Mouse (Mus musculus) CD4-positive naive resting alpha-beta T cell, adult 76 days (primary cell): Measurements from ENCODE around the gene Tas2r119. TPM values are rescaled to one million over a fixed set of nuclear protein-coding genes. Genes with fewer than 3 reads are reported as not detected.

ENCODE experiments used
- total RNA-seq: library from RNA; stranded (reverse); gene quantifications from one replicate; pipeline ENCODE4 v1.2.4, GENCODE M21; 2023

Gene Tas2r119
- total RNA-seq = not detected

DNA sequence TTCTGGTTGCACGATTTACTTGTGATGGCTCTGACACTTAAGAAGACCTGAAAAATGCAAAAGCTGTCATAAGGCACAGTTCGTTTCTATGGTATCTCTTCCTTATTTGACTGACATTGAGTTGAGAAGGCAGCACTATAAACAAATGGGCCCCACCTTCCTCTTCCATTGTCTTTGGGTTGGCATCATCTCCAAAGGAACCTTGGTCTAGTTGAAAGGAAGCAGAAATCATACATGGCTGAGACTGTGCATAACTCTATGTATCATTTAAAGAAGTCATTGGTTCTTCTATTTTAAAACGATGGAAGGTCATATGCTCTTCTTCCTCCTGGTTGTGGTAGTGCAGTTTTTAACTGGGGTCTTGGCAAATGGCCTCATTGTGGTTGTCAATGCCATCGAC is at the start of gene Tas2r119:
Tas2r119 (plus strand) TSS at position 301 of the 400 bp plus-strand sequence.

Other genes starting within 250 kb of the Tas2r119 start
- 0.91 TPM for gene Sema5a, start 67.5 kb downstream of the Tas2r119 start, total RNA-seq